Mouse (Mus musculus): ENCODE results near the gene Tbc1d23. TPM values are rescaled to one million over a fixed set of nuclear protein-coding genes. Genes with fewer than 3 reads are reported as not detected.
A peak's percentile ranks its signal among the peaks of the same experiment; 100 is the strongest.
"Not testable (repeated sequence)": the region's sequence is repeated elsewhere in the genome, so short reads cannot be mapped to it uniquely, and the experiment has no call there.

The Tbc1d23 gene
- polyA plus RNA-seq, 1 experiment: 8.2 TPM

DNA sequence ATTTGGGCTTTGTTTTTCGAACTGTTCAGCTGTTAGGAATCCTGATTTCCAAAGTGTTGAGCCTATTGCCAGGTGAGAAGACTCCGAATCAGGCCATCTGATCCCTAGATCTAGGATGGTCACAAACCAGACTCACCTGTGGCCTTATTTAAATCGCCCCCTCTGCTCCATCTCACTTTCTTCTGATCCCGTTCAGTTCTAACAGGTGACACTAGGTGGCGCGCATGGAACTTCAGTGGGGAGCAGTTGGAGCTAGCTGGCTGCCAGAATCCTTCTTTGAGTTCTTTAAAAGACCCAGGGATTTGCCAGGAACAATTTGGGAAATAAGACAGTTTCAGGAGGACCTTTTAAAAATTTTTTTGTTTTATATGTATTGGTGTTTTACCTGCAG, 12.5 kb upstream of the Tbc1d23 start:
- WGBS: 10% methylated on average over 6 of the region's 6 CpGs
- TF ChIP-seq CTCF (IDR thresholded peaks at IDR 0.05; ENCODE audit: extremely low read depth, insufficient read depth, insufficient read length, insufficient replicate concordance) (peak; percentile 75; the same call in 1 of the 2 replicates), POLR2A (IDR thresholded peaks at IDR 0.05; ENCODE audit: low read depth, low read length) (no peak)
- no peaks in the 10 kb centered on the region for H3K27me3 ChIP-seq (ENCODE audit: control insufficient read depth, insufficient read depth, low read length)
- no peaks in the 10 kb centered on the region; the same call in 1 of the 2 replicates for H3K4me1 ChIP-seq (ENCODE audit: control insufficient read depth, insufficient read depth, insufficient read length)
- no peaks in the 10 kb centered on the region for H3K36me3 ChIP-seq (ENCODE audit: control insufficient read depth, insufficient read depth, low read length)
- DNase-seq (ENCODE audit: low read depth in 1 of 2, low spot score in 2 of 2): peak; percentile 48 to 75
- H3K4me3 ChIP-seq (ENCODE audit: extremely low read depth, insufficient read depth, insufficient read length): no peak overlapping the region
- no peak overlapping the region for H3K27ac ChIP-seq (ENCODE audit: insufficient read depth, low read length)

DNA sequence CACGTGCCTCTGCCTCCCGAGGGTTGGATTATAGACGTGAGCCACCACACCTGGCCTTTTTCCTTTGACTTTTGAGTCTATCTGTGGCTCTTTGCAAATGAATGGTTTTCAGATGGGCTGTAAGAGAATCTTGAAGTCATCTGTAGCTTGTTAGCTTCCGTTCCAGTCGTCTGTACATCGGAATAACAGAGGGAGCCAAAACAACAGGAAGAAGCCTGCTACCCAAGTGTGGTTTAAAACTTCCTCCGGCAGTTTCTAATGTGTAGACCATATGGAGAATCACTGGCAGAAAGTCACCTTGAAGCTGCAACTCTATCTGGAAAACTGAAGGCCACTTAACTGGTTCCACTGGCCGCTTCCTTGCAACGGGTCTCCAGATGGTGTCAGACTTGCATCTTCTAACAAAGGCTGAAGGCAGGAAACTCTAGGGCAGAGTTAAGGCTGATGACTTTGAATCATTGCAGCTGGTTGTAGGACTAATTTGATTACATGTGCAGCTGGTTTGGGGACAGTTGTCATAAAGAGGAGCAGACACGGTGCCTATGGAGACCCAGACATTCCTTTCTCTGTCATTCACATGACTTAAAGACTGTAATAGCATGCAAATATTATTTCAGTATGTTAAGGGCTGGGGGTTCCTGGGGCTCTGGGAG, 12.0 kb upstream of the Tbc1d23 start:
- TF ChIP-seq CTCF (IDR thresholded peaks at IDR 0.05; ENCODE audit: extremely low read depth, insufficient read depth, insufficient read length, insufficient replicate concordance) (no peak), POLR2A (IDR thresholded peaks at IDR 0.05; ENCODE audit: low read depth, low read length) (no peak)
- DNase-seq (ENCODE audit: low read depth in 1 of 2, low spot score in 2 of 2): no peak
- Histone ChIP-seq H3K36me3 (ENCODE audit: control insufficient read depth, insufficient read depth, low read length) (no peaks in the 10 kb centered on the region), H3K27me3 (ENCODE audit: control insufficient read depth, insufficient read depth, low read length) (no peaks in the 10 kb centered on the region), H3K4me3 (ENCODE audit: extremely low read depth, insufficient read depth, insufficient read length) (no peak overlapping the region), H3K27ac (ENCODE audit: insufficient read depth, low read length) (peak overlapping the region; percentile 12; the same call in 1 of the 2 replicates), H3K4me1 (ENCODE audit: control insufficient read depth, insufficient read depth, insufficient read length) (no peaks in the 10 kb centered on the region; the same call in 1 of the 2 replicates)
- WGBS: 6% methylated on average over 10 of the region's 10 CpGs

DNA sequence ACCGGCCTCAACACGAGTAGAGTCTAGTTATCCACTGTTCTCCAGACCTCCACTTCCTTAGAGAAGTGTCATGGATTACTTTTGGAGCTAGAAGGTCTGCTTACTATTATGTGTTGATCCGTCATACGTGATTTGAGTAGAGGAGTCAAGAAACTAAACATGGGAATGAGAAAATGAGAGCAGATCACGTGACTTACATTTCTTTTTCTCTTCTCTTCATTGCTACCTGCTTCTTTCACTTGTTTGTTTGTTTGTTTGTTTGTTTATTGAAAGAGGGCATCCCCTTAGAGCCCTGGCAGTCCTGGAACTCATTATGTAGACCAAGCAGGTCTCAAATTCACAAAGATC, 11.5 kb upstream of the Tbc1d23 start:
- Histone ChIP-seq H3K4me3 (ENCODE audit: extremely low read depth, insufficient read depth, insufficient read length) (no peak overlapping the region), H3K4me1 (ENCODE audit: control insufficient read depth, insufficient read depth, insufficient read length) (no peaks in the 10 kb centered on the region; the same call in 1 of the 2 replicates), H3K27me3 (ENCODE audit: control insufficient read depth, insufficient read depth, low read length) (no peaks in the 10 kb centered on the region), H3K36me3 (ENCODE audit: control insufficient read depth, insufficient read depth, low read length) (no peaks in the 10 kb centered on the region), H3K27ac (ENCODE audit: insufficient read depth, low read length) (no peak overlapping the region)
- no peak for TF ChIP-seq CTCF (IDR thresholded peaks at IDR 0.05; ENCODE audit: extremely low read depth, insufficient read depth, insufficient read length, insufficient replicate concordance)
- no peak for TF ChIP-seq POLR2A (IDR thresholded peaks at IDR 0.05; ENCODE audit: low read depth, low read length)
- 89% methylated on average over 5 of the region's 5 CpGs for WGBS
- DNase-seq (ENCODE audit: low read depth in 1 of 2, low spot score in 2 of 2): no peak

DNA sequence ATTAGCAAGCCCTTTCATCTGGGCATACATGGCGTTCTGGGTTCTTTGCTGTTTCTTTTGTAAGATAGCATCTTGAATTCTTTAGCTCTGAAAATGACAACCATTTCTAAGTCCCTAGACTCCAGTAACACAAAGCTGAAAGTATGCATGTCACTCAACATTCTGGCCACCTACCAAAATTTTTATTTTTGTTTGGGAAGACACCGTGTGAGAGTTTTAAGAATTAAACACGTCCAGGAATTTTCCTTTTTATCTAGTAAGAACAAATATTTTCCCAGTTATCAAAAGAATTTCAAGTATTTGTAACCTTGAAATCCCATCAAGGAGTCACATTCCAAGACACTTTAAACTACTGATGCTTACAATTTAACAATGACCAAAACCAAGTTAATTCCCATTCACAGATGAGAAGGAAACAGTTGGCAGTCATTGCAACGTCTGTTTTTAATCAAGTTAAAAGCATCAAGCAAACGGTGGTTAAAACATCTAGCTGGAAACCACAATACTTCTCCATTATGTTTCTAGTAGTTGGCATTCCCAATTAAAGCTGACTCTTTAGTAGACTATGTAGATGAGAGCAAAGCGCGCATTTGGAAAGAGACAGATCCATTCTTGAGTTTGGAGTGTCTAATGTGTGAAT, 4.7 kb upstream of the Tbc1d23 start:
- WGBS: 60% methylated on average over 7 of the region's 7 CpGs
- TF ChIP-seq POLR2A (IDR thresholded peaks at IDR 0.05; ENCODE audit: low read depth, low read length) (no peak), CTCF (IDR thresholded peaks at IDR 0.05; ENCODE audit: extremely low read depth, insufficient read depth, insufficient read length, insufficient replicate concordance) (no peak)
- Histone ChIP-seq H3K36me3 (ENCODE audit: control insufficient read depth, insufficient read depth, low read length) (no peaks in the 10 kb centered on the region), H3K27ac (ENCODE audit: insufficient read depth, low read length) (no peak overlapping the region), H3K4me3 (ENCODE audit: extremely low read depth, insufficient read depth, insufficient read length) (no peak overlapping the region), H3K27me3 (ENCODE audit: control insufficient read depth, insufficient read depth, low read length) (no peaks in the 10 kb centered on the region), H3K4me1 (ENCODE audit: control insufficient read depth, insufficient read depth, insufficient read length) (no peaks in the 10 kb centered on the region)
- no peak for DNase-seq (ENCODE audit: low read depth in 1 of 2, low spot score in 2 of 2)

DNA sequence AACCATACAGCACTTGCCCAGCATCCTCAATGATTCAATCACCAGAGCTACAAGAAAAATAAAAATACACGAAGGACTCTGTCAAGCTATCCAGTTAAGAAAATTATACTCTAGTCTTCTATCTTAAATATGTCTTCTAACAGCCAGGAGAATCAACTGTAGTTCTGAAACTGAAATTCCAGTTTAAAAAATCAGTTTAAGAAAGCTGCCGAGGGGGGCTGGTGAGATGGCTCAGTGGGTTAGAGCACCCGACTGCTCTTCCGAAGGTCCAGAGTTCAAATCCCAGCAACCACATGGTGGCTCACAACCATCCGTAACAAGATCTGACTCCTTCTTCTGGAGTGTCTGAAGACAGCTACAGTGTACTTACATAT, 620 bp upstream of the Tbc1d23 start:
- H3K4me3 ChIP-seq (ENCODE audit: extremely low read depth, insufficient read depth, insufficient read length); H3K4me1 ChIP-seq (ENCODE audit: control insufficient read depth, insufficient read depth, insufficient read length); H3K36me3 ChIP-seq (ENCODE audit: control insufficient read depth, insufficient read depth, low read length); H3K27ac ChIP-seq (ENCODE audit: insufficient read depth, low read length); DNase-seq (ENCODE audit: low read depth in 1 of 2, low spot score in 2 of 2); H3K27me3 ChIP-seq (ENCODE audit: control insufficient read depth, insufficient read depth, low read length): not testable (repeated sequence)
- 81% methylated on average over 5 of the region's 5 CpGs for WGBS

DNA sequence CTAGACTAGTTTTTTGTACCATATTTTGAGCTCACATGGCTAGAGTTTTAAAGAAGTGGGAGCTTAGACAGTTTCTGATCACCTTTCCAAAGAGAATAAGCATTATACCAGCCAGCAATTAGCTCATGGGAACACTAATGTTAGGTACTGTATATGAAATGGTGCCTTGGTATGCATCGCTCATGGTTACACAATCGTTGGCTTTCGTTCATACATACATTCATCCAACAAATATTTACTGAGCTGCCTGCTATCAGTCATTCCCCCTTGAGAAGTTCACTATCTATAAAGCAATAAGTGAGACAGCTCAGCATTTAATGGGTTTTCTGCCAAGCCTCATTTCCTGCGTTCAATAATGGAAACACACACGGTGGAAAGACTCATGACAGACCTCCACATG, 4.9 kb downstream of the Tbc1d23 start:
- Histone ChIP-seq H3K36me3 (ENCODE audit: control insufficient read depth, insufficient read depth, low read length) (no peaks in the 10 kb centered on the region; the same call in none of the 2 replicates), H3K4me1 (ENCODE audit: control insufficient read depth, insufficient read depth, insufficient read length) (peaks cover 3% of the 10 kb centered on the region; the same call in 1 of the 2 replicates), H3K27me3 (ENCODE audit: control insufficient read depth, insufficient read depth, low read length) (no peaks in the 10 kb centered on the region), H3K27ac (ENCODE audit: insufficient read depth, low read length) (no peak overlapping the region), H3K4me3 (ENCODE audit: extremely low read depth, insufficient read depth, insufficient read length) (no peak overlapping the region)
- DNase-seq (ENCODE audit: low read depth in 1 of 2, low spot score in 2 of 2): no peak
- 86% methylated on average over 5 of the region's 5 CpGs for WGBS
- no peak for TF ChIP-seq POLR2A (IDR thresholded peaks at IDR 0.05; ENCODE audit: low read depth, low read length)
- no peak for TF ChIP-seq CTCF (IDR thresholded peaks at IDR 0.05; ENCODE audit: extremely low read depth, insufficient read depth, insufficient read length, insufficient replicate concordance)

DNA sequence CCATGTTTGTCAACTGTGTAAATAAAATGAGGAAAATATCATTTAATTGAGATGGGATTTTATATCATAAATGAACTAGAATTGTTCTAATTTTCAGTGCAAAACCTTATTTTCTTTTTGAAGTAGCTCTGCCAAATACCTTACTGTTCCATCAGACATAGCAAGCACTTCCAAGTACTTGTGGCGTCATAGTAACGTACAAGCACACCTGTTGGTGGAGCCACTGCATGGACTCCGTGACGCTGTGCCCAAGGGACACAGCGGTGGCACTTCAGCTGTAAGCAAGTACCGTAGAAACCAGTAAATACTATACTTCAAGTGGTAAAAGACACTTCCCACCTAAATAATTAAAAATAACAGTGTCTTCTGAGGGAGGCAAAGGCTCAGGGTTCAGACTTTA, 10.9 kb downstream of the Tbc1d23 start:
- Histone ChIP-seq H3K27ac (ENCODE audit: insufficient read depth, low read length) (no peak overlapping the region), H3K27me3 (ENCODE audit: control insufficient read depth, insufficient read depth, low read length) (no peaks in the 10 kb centered on the region), H3K4me3 (ENCODE audit: extremely low read depth, insufficient read depth, insufficient read length) (no peak overlapping the region), H3K36me3 (ENCODE audit: control insufficient read depth, insufficient read depth, low read length) (peaks cover 2% of the 10 kb centered on the region), H3K4me1 (ENCODE audit: control insufficient read depth, insufficient read depth, insufficient read length) (peaks cover 9% of the 10 kb centered on the region)
- TF ChIP-seq POLR2A (IDR thresholded peaks at IDR 0.05; ENCODE audit: low read depth, low read length): no peak
- TF ChIP-seq CTCF (IDR thresholded peaks at IDR 0.05; ENCODE audit: extremely low read depth, insufficient read depth, insufficient read length, insufficient replicate concordance): no peak
- DNase-seq (ENCODE audit: low read depth in 1 of 2, low spot score in 2 of 2): no peak
- 93% methylated on average over 6 of the region's 6 CpGs for WGBS

All from spleen, adult 2 months (tissue).